Mouse (Mus musculus): ENCODE data around the gene Prrg2.
"Not testable (repeated sequence)": the region's sequence is repeated elsewhere in the genome, so short reads cannot be mapped to it uniquely, and the experiment has no call there.

The Prrg2 gene

GRCm38 (mm10) chr7:45035631-45036030 is 26.8 kb downstream of the Prrg2 start:
- DNase-seq (ENCODE audit: low spot score), result no peak

GRCm38 (mm10) chr7:45033722-45034359 is 28.6 kb downstream of the Prrg2 start:
- DNase-seq (ENCODE audit: low spot score), result no peak

GRCm38 (mm10) chr7:45030857-45031256 is 31.6 kb downstream of the Prrg2 start:
- DNase-seq (ENCODE audit: low spot score), result no peak

DNA sequence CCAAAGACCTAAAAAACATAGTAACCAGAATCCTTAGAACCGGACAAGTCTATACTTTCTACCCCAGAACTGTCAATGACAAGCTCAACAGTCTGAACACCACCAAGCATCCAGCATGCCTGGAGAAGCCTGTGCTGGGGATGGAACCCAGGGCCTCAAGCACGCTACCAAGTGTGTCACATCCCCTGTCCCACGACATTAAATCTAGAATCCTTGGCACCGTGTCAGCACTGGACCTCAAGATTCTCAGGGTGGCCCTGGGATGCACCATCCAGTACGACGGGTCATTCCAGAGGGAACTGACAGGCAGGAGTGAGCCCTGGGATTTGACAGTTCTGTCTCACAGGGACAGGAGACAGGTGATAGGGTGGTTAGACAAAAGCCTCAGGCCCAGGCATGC is 32.5 kb downstream of the Prrg2 start:
- DNase-seq (ENCODE audit: low spot score), result no peak

DNA sequence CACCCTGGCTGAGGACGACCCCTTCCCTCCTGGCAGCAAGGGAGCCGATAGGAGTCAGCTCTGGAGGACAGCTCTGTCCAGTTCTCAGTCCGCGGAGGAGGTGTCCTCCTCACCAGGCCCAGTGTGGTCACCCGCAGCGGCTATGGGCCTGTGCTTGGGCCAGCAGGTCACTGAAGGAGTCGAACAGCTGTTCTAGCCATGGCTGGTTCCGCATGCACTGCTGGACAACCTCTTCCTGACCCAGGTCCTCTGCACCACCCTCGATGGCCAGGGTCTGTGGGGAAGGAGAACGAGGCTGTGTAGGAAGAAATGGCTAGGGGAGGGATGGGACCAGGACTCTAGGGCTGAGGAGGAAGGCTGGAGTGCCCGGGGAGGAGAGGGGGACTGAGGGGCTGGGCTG is 34.1 kb downstream of the Prrg2 start:
- DNase-seq (ENCODE audit: low spot score), result no peak

- DNase-seq (ENCODE audit: low spot score), result no peak
These were observed 34.7 kb downstream of the Prrg2 start for GRCm38 (mm10) chr7:45027761-45028160.

DNA sequence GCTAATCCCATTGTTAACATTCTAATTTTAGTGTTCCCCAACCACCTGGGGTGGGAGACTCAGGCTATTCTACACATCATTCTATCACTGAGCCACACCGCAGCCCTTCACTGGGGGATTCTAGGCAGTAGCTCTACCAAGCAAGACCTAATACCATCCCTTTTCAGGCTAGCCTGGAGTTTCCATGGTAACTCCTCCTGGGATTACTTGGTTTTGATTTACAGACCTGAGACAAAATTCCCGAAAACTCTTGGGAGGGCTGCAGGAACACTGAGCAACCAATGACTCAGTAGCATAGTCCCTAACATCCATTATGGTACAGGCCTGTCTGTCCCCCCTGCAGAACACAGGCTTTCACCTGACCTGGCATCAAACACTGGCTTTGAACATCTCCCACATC is 36.2 kb downstream of the Prrg2 start:
- no peak for DNase-seq (ENCODE audit: low spot score)

GRCm38 (mm10) chr7:45025601-45026220 is 36.8 kb downstream of the Prrg2 start:
- DNase-seq (ENCODE audit: low spot score), result no peak

DNA sequence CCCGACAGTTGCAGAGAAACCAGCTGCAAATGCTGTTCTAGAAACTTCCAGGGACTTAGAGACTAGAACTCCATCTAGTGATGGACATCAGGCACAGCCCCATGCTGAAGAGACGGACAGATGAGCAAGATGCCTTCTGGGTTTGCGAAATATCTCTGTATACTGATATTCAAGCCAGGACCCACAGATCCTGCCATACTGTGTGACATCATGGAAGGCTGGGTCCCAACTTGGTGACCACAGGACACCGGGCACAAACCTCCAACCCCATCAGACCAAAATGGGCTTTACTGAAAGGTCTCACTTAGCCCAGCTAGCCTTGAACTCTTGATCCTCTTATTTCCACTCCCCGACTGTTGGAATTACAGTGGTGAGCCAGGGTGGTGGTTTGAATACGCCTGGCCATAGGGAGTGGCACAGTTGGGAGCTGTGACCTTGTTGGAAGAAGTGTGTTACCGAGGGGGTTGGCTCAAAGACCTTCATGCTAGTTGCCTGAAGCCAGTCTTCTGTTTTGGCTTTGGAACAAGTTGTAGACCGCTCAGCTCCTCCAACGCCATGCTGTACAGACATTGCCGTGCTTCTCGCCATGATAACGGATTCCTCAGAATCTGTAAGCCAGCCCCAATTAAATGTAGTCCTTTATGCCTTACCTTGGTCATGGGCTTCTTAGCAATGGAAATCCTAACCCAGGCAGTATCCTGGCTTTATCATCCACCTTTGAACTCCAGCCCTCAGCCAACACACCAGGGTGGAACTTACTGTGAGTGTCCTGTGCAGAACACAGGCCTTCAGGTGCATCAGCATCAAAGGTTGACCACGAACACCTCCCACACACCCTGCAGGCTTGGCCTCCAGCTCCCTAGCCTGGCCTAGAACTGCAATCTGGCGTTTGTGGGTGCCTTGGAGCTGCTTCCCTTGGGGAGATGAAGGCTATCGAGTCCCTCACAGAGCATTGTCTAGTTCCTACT is 37.9 kb downstream of the Prrg2 start:
- DNase-seq (ENCODE audit: low spot score), result no peak

DNA sequence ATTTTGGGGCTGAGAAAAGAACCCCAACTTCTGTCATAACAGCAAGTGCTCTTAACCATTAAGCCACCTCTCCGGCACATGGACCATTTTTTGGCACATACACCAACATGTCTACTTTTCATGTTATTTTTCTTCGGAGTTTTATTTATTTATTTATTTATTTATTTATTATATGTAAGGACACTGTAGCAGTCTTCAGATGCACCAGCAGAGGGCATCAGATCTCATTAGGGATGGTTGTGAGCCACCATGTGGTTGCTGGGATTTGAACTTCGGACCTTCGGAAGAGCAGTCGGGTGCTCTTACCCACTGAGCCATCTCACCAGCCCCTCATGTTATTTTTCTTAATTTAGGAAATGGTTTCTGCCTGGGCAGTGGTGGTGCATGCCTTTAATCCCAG is 38.8 kb downstream of the Prrg2 start:
- not testable (repeated sequence) for DNase-seq (ENCODE audit: low spot score)

DNA sequence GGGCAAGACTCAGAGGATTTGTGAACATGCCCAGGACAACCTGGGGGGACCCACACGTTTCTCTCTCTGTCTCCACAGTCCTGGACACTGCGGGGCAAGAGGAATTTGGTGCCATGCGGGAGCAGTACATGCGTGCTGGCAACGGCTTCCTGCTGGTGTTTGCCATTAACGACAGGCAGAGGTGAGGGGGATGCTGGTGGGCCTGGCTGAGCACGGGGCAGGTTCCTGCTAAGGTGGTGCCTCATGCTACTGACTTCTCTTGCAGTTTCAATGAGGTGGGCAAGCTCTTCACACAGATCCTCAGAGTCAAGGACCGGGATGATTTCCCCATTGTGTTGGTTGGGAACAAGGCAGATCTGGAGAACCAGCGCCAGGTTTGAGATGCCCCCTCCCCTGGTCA is 42.3 kb downstream of the Prrg2 start:
- no peak for DNase-seq (ENCODE audit: low spot score)

DNA sequence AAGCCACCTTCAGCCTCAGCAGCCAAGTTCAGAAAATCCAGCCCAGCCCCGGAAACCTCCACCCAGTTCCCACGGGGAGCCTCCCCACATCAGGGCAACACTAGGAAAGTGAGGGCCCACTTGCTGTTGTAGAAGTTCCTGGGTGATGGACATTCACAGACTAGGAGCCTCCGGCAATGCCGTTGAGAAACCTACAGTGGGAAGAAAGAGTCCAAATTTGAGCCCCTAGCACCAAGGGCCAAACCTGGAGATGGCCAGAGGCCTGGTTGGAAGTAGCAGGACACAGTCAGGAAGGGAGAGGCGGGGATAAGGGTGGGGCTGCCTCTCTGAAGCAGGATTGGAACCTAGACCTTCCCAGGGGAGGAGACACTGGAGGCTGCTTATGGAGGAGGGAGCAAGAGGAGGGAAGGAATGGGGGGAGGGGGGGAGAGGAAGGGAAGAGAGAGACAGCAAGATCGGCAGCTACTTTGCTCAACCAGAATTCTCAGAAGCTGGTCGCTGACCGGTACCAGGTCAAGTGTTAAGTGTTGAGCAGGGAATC is 43.4 kb downstream of the Prrg2 start:
- no peak for DNase-seq (ENCODE audit: low spot score)

DNA sequence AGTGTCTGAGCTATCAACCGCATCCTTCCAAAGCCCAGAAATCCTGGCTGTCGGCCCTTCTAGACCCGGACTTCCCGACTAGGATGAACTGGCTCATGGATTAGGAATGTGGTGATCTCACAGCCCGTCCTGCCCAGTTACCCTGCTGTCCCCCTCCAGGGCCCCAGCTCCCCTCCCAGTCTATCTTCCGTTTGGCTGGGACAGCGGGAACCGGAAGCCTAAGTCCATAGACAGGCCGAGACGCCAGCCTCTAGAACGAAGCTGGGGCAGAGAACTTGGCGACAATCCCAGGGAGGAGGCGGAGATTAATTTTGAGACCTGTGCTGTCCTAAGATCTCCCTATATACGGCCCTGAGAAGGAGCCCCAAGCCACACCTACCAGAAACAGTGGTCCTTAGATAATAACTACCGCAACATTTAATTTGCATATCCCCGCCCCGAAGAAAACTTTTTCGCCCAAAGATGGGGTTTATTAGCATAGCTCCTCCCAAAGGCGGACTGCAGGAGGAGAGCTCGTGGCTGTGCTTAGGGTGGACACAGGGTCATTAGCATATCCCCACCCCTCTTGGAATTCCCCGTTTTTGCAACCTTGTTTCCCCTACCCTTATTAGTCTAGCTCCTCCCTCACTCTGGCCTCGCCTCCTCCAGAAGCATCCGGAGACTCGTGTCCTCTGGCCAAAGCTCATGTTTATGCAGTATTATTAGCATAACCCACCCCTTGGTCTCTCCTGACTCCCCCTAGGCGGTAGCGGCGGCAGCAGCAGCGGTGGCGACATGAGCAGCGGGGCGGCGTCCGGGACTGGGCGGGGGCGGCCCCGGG is 45.0 kb downstream of the Prrg2 start, which contains the start of gene Rras:
Rras (plus strand) TSS at position 720 of the 820 bp plus-strand sequence.
- DNase-seq (ENCODE audit: low spot score), result peak; percentile 98

DNA sequence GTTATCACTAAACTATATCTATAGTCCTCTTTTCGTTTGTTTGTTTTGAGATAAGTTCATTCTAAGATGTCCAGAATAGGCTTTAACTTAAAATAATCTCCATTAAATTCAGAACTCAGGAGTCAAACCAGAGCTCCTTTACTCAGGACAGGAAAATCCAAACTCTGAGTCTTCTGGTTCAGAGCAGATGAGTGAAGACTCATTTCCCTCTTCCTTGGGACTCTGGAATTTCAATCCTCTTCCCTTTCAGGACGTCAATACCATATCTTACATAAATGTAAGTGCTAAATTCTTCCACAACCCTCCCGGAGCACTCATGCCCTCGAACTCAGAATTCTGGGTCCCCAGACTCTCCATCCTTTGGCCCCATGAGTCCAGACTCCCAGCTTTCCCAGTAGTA is 45.7 kb downstream of the Prrg2 start:
- peak; percentile 39 for DNase-seq (ENCODE audit: low spot score)

GRCm38 (mm10) chr7:45015957-45016612 is 46.4 kb downstream of the Prrg2 start, which contains the start of gene Scaf1:
Gene Scaf1 (minus strand): TSS chr7:45016363.
- DNase-seq (ENCODE audit: low spot score), result peak; percentile 97

GRCm38 (mm10) chr7:45015344-45015956 is 47.0 kb downstream of the Prrg2 start:
- peak; percentile 65 for DNase-seq (ENCODE audit: low spot score)

- DNase-seq (ENCODE audit: low spot score), result no peak
These were observed 48.4 kb downstream of the Prrg2 start for GRCm38 (mm10) chr7:45014096-45014451.

DNA sequence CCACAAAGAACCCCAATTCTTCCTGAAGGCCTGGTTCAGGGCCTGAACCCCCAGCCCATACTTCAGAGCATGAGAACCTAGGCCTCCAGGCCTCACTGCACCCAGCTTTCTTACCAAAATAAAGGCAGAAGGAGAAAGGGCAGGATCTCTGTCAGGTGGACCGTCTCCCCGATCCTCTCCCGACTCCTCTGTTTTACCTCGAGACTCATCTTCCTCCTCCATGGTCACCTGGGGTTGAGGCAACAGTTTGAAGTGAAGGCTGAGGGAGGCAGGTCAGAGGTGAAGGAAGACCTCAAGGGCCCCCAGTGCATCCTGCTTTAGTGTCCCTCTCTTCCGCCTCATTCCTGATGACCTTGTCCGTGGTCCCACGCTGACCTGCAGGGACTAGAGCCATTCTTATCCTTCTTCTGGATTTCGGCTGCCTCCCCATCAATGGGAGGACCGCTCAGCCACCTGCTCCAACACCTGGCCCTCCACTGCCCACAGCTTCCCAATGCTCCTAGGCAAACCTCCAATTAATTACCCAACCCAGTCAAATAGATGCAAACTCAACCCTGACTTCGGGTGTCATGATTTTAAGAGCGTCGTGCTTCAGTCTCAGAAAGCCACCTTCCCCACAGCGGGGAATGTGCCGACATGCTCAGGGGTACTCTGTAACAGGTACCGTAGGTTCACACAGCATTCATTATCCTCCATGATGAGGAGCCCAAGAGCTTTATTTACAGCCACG is 48.9 kb downstream of the Prrg2 start:
- no peak for DNase-seq (ENCODE audit: low spot score)

- no peak for DNase-seq (ENCODE audit: low spot score)
These were observed 49.7 kb downstream of the Prrg2 start for GRCm38 (mm10) chr7:45012824-45013223.

GRCm38 (mm10) chr7:45012011-45012410 is 50.5 kb downstream of the Prrg2 start:
- DNase-seq (ENCODE audit: low spot score), result no peak

Measured in c-Kit-positive CD71-positive TER-119-positive erythroid progenitor cells, embryonic 14.5 days (primary cell).